Comparison of ENCODE assay signal across 33 mouse cellular contexts in genomic region chr19:47128164-47128563, GRCm38 (mm10). TPM values are rescaled to one million over a fixed set of nuclear protein-coding genes. Genes with fewer than 3 reads are reported as not detected.
"Had no signal": no experiment of that assay in that cellular context is flagged by ENCODE, and none has a peak within 500 bp of the region (broad histone marks: within the 10 kb centered on the region; RNA-seq: fewer than 3 reads in every experiment).

No protein-coding gene starts in this region.

- H3K27ac ChIP-seq: kidney, embryonic 15.5 days; liver, embryonic 13.5 days; midbrain, embryonic 12.5 days; neural tube, embryonic 13.5 days had no signal

- H3K9ac ChIP-seq: kidney, embryonic 15.5 days; liver, embryonic 13.5 days; midbrain, embryonic 12.5 days; neural tube, embryonic 13.5 days had no signal

- ATAC-seq: midbrain, embryonic 16.5 days had no signal

- H3K4me1 ChIP-seq: kidney, embryonic 15.5 days; midbrain, embryonic 12.5 days; neural tube, embryonic 13.5 days had no signal

- H3K27me3 ChIP-seq: kidney, embryonic 15.5 days; liver, embryonic 13.5 days; midbrain, embryonic 12.5 days; neural tube, embryonic 13.5 days had no signal

- H3K4me3 ChIP-seq: kidney, embryonic 15.5 days; liver, embryonic 13.5 days; midbrain, embryonic 12.5 days; myocyte; neural tube, embryonic 13.5 days had no signal

- H3K4me2 ChIP-seq: kidney, embryonic 15.5 days; liver, embryonic 13.5 days; midbrain, embryonic 12.5 days; neural tube, embryonic 13.5 days had no signal

- DNase-seq: kidney, adult 11 months; kidney, adult 8-10 months; kidney, postnatal 10 days; kidney, postnatal 36 days; layer of hippocampus, adult 9-11 months; liver, embryonic 13.5 days; lung, adult 2 months; lung, postnatal 14 days; lung, postnatal 4 days; thymus, adult 18-20 months; thymus, postnatal 36 days had no signal

- H3K9me3 ChIP-seq: kidney, embryonic 15.5 days; liver, embryonic 13.5 days; midbrain, embryonic 12.5 days; neural tube, embryonic 13.5 days had no signal

RNA-seq across cellular contexts. Expression of gene Calhm1, which starts 15.9 kb away (rescaled TPM):
- total RNA-seq: layer of hippocampus, postnatal 25 days; left cerebral cortex, adult 8-10 months; left cerebral cortex, postnatal 25 days; liver, adult 2 months; megakaryocyte progenitor cell, adult 5-6 weeks; megakaryocyte-erythroid progenitor cell, adult 5-6 weeks; monocyte, adult 5-6 weeks; neutrophil, adult 5-6 weeks had no signal
- polyA plus RNA-seq: kidney, embryonic 15.5 days; limb, embryonic 11.5 days; limb, embryonic 14.5 days; liver, adult 2 months; liver, embryonic 13.5 days; liver, embryonic 16.5 days; lung, adult 2 months; lung, embryonic 16.5 days; midbrain, embryonic 12.5 days; midbrain, embryonic 16.5 days; myocyte; neural tube, embryonic 13.5 days; small intestine, adult 2 months; spleen, adult 2 months; stomach, embryonic 16.5 days; testis, adult 2 months; urinary bladder, adult 2 months had no signal

RNA-seq across cellular contexts. Expression of gene Calhm3, which starts 29.4 kb away (rescaled TPM):
- total RNA-seq: layer of hippocampus, postnatal 25 days; left cerebral cortex, adult 8-10 months; left cerebral cortex, postnatal 25 days; liver, adult 2 months; megakaryocyte progenitor cell, adult 5-6 weeks; megakaryocyte-erythroid progenitor cell, adult 5-6 weeks; monocyte, adult 5-6 weeks; neutrophil, adult 5-6 weeks had no signal
- polyA plus RNA-seq: kidney, embryonic 15.5 days; limb, embryonic 11.5 days; limb, embryonic 14.5 days; liver, adult 2 months; liver, embryonic 13.5 days; liver, embryonic 16.5 days; lung, adult 2 months; lung, embryonic 16.5 days; midbrain, embryonic 12.5 days; midbrain, embryonic 16.5 days; myocyte; neural tube, embryonic 13.5 days; spleen, adult 2 months; stomach, embryonic 16.5 days; urinary bladder, adult 2 months had no signal
